Mouse (Mus musculus) heart, postnatal 10 days (tissue): ENCODE measurements at regions not wholly inside any gene's neighbourhood (a gene's known extent, or its start where the extent isn't known, plus 50 kb on each side); places are given as distances from the start of the nearest gene placed in this dataset.
"Not testable (repeated sequence)": the region's sequence is repeated elsewhere in the genome, so short reads cannot be mapped to it uniquely, and the experiment has no call there.

ENCODE experiments used
- DNase-seq, 2 experiments: peaks; one replicate each; pipeline ENCODE4 v3.0.0; 2021
- intact Hi-C: fragments of 180-260 bp; cut with DNase I; formaldehyde crosslinking; loops from one replicate; pipeline ENCODE4 v1.15.1; 2025

- intact Hi-C loops, DNase-seq: not testable (repeated sequence)
These were observed 240.7 kb upstream of the Scgb2a2 start for GRCm38 (mm10) chr19:9606661-9607060.

- peak in 1 of 2 experiments; percentile 11 for DNase-seq
- intact Hi-C loops = not testable (repeated sequence)
These were observed 227.7 kb upstream of the Scgb2a2 start for GRCm38 (mm10) chr19:9619644-9620043.
